Mouse (Mus musculus) spleen, adult 2 months (tissue): Measurements from ENCODE around the gene Casz1. TPM values are rescaled to one million over a fixed set of nuclear protein-coding genes. Genes with fewer than 3 reads are reported as not detected.

ENCODE experiments used
- DNase-seq, 2 experiments: peaks; one replicate each; pipeline versions ENCODE4 v3.0.0 to v3.0.0-alpha.2; 2012 to 2021; ENCODE audit warnings: low spot score in 2 of 2, low read depth in 1 of 2
- H3K27ac ChIP-seq: fragments of 200-500 bp; 2 replicates; pipeline ENCODE4 v1.5.1; 2012; ENCODE audit warnings: low read length, inconsistent platforms; ENCODE audit not compliant: insufficient read depth
- H3K27me3 ChIP-seq: fragments of 200-500 bp; 2 replicates; pipeline ENCODE4 v1.6.1; 2012; ENCODE audit warnings: mild to moderate bottlenecking, moderate library complexity, low read length, inconsistent platforms; ENCODE audit not compliant: control insufficient read depth, insufficient read depth
- H3K36me3 ChIP-seq: fragments of 200-500 bp; 2 replicates; pipeline ENCODE4 v1.6.1; 2012; ENCODE audit warnings: mild to moderate bottlenecking, low read length, inconsistent platforms; ENCODE audit not compliant: control insufficient read depth, insufficient read depth
- H3K4me1 ChIP-seq: fragments of 200-500 bp; 2 replicates; pipeline ENCODE4 v1.6.1; 2011; ENCODE audit warnings: inconsistent platforms; ENCODE audit not compliant: control insufficient read depth, insufficient read depth, insufficient read length
- H3K4me3 ChIP-seq: fragments of 200-500 bp; 2 replicates; pipeline ENCODE4 v1.5.1; 2011; ENCODE audit warnings: mild to moderate bottlenecking, inconsistent platforms; ENCODE audit not compliant: insufficient read depth, insufficient read length; ENCODE audit errors: extremely low read depth
- CTCF ChIP-seq: fragments of 200-500 bp; IDR thresholded peaks from 2 replicates; pipeline ENCODE4 v1.5.1; 2011; ENCODE audit warnings: mild to moderate bottlenecking, inconsistent platforms; ENCODE audit not compliant: insufficient read depth, insufficient read length, insufficient replicate concordance; ENCODE audit errors: extremely low read depth
- POLR2A ChIP-seq: fragments of 200-500 bp; IDR thresholded peaks from 2 replicates; pipeline ENCODE4 v1.6.1; 2011; ENCODE audit warnings: low read depth, low read length, inconsistent platforms
- WGBS: fragments of 180-500 bp; shearing (Covaris S2); methylation state at CpG from one replicate; pipeline ENCODE4 v1.1.7; 2018; 5-methylcytosine and 5-hydroxymethylcytosine counted together
- polyA plus RNA-seq: library from polyadenylated mRNA; depleted of rRNA; stranded (reverse); fragments of >200 nt; gene quantifications from 2 replicates; pipeline ENCODE4 v1.2.3, GENCODE M21; 2012

Gene Casz1
- polyA plus RNA-seq, 1 experiment = 6.0 TPM

DNA sequence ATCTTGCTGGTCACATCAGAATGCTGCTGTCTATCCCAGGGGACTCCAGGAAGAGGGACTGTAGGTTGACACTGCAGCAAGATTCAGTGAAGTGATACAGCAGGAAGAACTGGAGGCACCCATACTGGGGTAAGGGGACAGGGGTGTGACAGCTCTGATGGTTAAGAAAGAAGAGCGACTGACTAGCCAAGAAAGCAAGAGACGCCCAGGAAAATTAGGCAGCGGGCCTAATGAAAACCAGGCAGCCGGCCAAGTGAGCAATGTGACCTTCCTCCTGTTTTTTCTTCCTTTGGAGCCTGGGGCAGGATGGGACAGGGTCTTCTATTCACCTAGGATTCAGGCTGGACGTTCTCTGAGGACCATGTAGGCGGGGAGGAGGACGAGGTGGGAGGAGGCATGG is 22.7 kb upstream of the Casz1 start:
- no peaks in the 10 kb centered on the region for H3K27me3 ChIP-seq
- no peak for TF ChIP-seq POLR2A
- TF ChIP-seq CTCF = no peak
- H3K4me3 ChIP-seq = no peak overlapping the region
- no peaks in the 10 kb centered on the region for H3K4me1 ChIP-seq
- DNase-seq = no peak
- 81% methylated on average over 7 of the region's 7 CpGs for WGBS
- no peak overlapping the region for H3K27ac ChIP-seq
- H3K36me3 ChIP-seq = no peaks in the 10 kb centered on the region

DNA sequence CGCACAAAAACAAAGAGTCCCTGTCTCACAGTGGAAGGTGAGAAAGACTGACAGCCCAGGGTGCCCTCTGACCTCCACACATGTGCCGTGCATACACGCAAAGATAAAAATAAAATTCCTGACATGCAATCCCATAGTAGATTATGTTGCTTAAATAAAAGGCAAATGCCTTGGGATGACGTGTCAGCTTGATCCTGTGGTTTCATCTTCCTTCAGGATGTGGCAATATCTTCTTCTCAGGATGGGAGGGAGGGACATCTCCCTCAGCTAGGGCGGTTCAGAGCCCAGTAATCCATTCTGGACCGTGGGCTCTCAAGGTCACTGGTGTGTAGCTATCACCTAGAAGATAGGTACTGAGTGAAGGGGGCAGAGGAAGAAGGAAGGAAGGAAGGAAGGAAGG is 21.3 kb upstream of the Casz1 start:
- WGBS = 85% methylated on average over 6 of the region's 6 CpGs
- no peaks in the 10 kb centered on the region for H3K36me3 ChIP-seq
- H3K4me1 ChIP-seq = no peaks in the 10 kb centered on the region
- H3K4me3 ChIP-seq = no peak overlapping the region
- no peak overlapping the region for H3K27ac ChIP-seq
- DNase-seq = no peak
- TF ChIP-seq CTCF (no peak), POLR2A (no peak)
- no peaks in the 10 kb centered on the region for H3K27me3 ChIP-seq

DNA sequence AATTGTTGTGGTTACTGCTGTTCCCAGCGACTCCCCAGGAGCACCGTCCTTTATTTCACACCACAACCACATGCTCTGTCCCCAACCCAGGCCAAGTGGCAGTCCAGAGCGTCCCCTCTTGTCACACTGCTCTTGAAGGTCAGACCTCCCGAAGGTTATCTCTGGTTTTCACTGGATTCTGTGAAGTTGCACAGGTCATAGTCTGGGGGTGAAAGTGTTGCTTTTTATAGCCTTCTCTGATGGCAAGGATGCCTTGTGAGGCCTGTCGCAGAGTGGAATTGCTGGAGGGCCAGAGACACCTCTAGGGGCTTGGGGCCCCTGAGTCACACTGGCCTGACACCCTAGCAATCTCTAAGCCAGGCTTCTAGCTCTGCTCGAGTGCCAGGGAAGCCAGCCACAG is 20.5 kb upstream of the Casz1 start:
- TF ChIP-seq CTCF = no peak
- no peak for TF ChIP-seq POLR2A
- H3K4me3 ChIP-seq = no peak overlapping the region
- WGBS = 76% methylated on average over 6 of the region's 6 CpGs
- H3K36me3 ChIP-seq = no peaks in the 10 kb centered on the region
- H3K27me3 ChIP-seq = no peaks in the 10 kb centered on the region
- H3K4me1 ChIP-seq = no peaks in the 10 kb centered on the region
- no peak for DNase-seq
- H3K27ac ChIP-seq = no peak overlapping the region

DNA sequence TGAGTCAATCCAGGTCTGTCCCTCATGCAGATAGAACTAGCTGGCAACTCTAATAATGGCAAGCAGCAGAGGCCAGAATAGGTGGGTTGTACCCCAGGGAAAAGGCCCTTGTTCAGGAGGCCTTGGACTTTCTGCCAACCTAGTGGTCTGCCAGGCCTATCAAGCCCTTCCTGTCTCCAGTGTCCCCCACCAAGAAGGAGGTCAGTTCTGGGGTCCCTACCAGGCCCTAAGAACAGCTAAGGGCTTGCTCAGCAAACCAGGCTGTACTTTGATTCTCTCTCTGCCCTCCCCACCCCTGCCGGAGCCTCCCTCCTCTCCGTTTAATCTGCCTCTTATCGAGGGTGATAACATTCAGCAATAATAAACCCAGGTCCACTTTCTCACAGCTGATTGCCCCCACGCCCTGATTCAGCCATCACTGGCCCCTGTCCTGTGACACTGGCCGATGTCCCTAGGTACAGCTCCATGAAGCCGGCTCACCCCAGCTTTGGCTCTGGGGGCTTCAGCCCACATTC is 19.1 kb upstream of the Casz1 start:
- 91% methylated on average over 6 of the region's 6 CpGs for WGBS
- TF ChIP-seq CTCF (no peak), POLR2A (no peak)
- H3K4me3 ChIP-seq = no peak overlapping the region

DNA sequence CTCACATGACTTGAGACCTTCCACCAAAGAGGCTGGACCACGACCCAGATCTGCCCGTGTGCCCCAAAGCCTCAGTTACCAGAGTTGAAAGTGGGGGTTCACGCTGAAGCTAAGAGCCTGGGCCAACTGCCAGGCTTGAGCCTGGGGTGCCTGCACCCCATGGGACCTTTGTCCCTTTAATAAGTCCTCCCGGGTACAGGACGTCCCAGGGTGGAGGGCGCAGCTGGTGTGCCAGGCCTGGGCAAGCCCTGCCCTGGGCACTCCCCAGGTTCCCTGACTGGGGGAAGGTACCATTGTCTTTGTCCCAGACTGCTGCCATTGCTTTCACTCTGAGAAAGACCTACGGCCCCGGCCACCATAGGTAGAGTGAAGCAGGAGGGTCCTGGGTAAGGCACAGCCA is 18.2 kb upstream of the Casz1 start:
- H3K4me1 ChIP-seq = no peaks in the 10 kb centered on the region
- no peak for DNase-seq
- no peak overlapping the region for H3K4me3 ChIP-seq
- no peaks in the 10 kb centered on the region for H3K27me3 ChIP-seq
- TF ChIP-seq POLR2A = no peak
- no peak for TF ChIP-seq CTCF
- WGBS = 85% methylated on average over 8 of the region's 8 CpGs
- H3K27ac ChIP-seq = no peak overlapping the region
- H3K36me3 ChIP-seq = no peaks in the 10 kb centered on the region

More for the DNA sequence above, 19.1 kb upstream of the Casz1 start:
- DNase-seq = no peak
- Histone ChIP-seq H3K4me1 (no peaks in the 10 kb centered on the region), H3K27ac (no peak overlapping the region), H3K36me3 (no peaks in the 10 kb centered on the region), H3K27me3 (no peaks in the 10 kb centered on the region)

DNA sequence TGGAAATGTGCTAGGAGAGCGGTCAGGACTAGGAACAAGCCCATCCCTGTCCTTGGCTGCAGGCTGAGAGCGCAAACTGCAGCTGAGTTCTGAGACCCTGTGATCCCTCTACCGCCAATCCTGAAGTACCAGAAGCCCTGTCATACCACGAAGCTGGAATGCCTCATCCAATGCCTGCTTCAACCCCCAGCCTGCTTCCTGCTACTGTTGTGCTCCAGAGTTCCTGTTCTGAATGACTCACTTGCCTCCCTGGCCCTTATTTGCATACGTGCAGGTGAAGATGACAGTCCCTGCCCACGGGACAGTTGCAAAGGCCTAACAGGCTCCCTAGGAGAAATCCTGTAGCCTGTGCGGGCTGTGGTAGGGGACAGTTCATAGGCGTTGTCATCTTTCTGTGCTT is 13.3 kb upstream of the Casz1 start:
- no peaks in the 10 kb centered on the region for H3K4me1 ChIP-seq
- no peak overlapping the region for H3K4me3 ChIP-seq
- no peak for TF ChIP-seq POLR2A
- no peak for TF ChIP-seq CTCF
- no peaks in the 10 kb centered on the region for H3K36me3 ChIP-seq
- H3K27ac ChIP-seq = no peak overlapping the region
- no peaks in the 10 kb centered on the region for H3K27me3 ChIP-seq
- 73% methylated on average over 8 of the region's 8 CpGs for WGBS
- DNase-seq = no peak

DNA sequence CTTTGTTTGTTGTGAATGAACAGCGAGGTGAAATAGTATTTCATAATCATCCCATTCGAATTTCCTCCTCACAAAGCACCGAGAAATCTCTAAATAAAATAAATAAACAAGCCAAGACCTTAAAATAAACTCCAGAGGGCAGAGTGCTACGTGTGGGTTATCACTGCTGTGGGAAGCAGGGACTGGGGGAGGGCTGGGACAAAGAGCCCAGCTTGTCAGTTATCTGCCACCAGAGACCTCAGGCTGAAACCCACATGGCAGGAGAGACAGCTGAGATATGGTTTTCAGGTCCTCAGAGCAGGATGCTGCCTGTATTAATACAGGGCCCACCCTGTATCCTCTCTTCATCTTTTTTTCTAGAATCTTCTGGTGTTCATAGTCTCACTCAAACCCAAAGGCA is 9.2 kb upstream of the Casz1 start:
- H3K27me3 ChIP-seq = no peaks in the 10 kb centered on the region
- H3K36me3 ChIP-seq = no peaks in the 10 kb centered on the region
- 50% methylated on average over 4 of the region's 4 CpGs for WGBS
- H3K4me1 ChIP-seq = no peaks in the 10 kb centered on the region
- H3K27ac ChIP-seq = no peak overlapping the region
- H3K4me3 ChIP-seq = no peak overlapping the region
- DNase-seq = no peak
- no peak for TF ChIP-seq POLR2A
- TF ChIP-seq CTCF = no peak
